23 mouse cellular contexts compared by ENCODE assay signal in the genomic region with DNA sequence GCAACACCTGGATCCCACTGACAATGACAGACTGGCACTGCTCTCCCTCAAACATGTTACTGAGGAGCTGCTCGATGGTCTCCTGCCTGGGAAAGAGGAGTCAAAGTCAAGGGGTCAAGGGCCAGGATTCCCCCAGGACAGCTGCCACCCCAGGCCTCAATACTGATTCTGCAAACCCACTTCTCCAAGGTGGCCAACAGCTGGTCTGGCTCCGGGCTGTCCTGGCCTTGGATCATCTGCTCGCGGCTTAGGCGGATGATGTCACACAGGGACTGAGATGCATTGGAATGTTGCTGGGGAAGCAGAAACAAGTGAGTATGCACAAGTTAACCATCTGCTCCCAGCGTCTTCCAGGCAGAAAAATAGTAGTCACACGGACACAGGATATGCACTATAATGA. TPM values are rescaled to one million over a fixed set of nuclear protein-coding genes. Genes with fewer than 3 reads are reported as not detected.
A peak's percentile ranks its signal among the peaks of the same experiment; 100 is the strongest.
DNase-seq lines count a peak whose midpoint lies in the region; ATAC-seq and TF ChIP-seq lines count a peak whose summit lies in the region.
"Had no signal": no experiment of that assay in that cellular context is flagged by ENCODE, and none has a peak within 500 bp of the region (broad histone marks: within the 10 kb centered on the region; RNA-seq: fewer than 3 reads in every experiment).

No protein-coding gene starts in this region.

- no peak overlapping the region for H3K9ac ChIP-seq in forebrain, embryonic 11.5 days (ENCODE audit: low read length)
- H3K9ac ChIP-seq in forebrain, postnatal 0 days: no peak overlapping the region
- H3K9ac ChIP-seq in limb, embryonic 14.5 days (ENCODE audit: low read depth, low read length, severe bottlenecking): no peak overlapping the region
- H3K9ac ChIP-seq: embryonic facial prominence, embryonic 13.5 days; forebrain, embryonic 13.5 days; heart, embryonic 13.5 days; hindbrain, embryonic 12.5 days had no signal

- H3K4me2 ChIP-seq in forebrain, embryonic 11.5 days (ENCODE audit: low read depth, low read length, severe bottlenecking): no peak overlapping the region
- H3K4me2 ChIP-seq in forebrain, postnatal 0 days (ENCODE audit: low read depth): no peak overlapping the region
- no peak overlapping the region for H3K4me2 ChIP-seq in limb, embryonic 14.5 days (replicated peaks; ENCODE audit: low read depth, low read length, severe bottlenecking)
- H3K4me2 ChIP-seq: embryonic facial prominence, embryonic 13.5 days; forebrain, embryonic 13.5 days; heart, embryonic 13.5 days; hindbrain, embryonic 12.5 days had no signal

- H3K27me3 ChIP-seq in forebrain, embryonic 11.5 days (ENCODE audit: control insufficient read depth, insufficient read depth, low read length): no peaks in the 10 kb centered on the region
- H3K27me3 ChIP-seq in forebrain, postnatal 0 days (ENCODE audit: insufficient read depth, low read length): no peaks in the 10 kb centered on the region
- H3K27me3 ChIP-seq in limb, embryonic 14.5 days (ENCODE audit: control insufficient read depth, insufficient read depth, low read length): no peaks in the 10 kb centered on the region
- no peaks in the 10 kb centered on the region for H3K27me3 ChIP-seq in limb, embryonic 10.5 days (ENCODE audit: low read depth, poor library complexity, severe bottlenecking)
- H3K27me3 ChIP-seq: embryonic facial prominence, embryonic 13.5 days; forebrain, embryonic 13.5 days; heart, embryonic 13.5 days; hindbrain, embryonic 12.5 days had no signal

- H3K4me3 ChIP-seq in forebrain, embryonic 11.5 days (ENCODE audit: low read depth, low read length): no peak overlapping the region
- no peak overlapping the region for H3K4me3 ChIP-seq in forebrain, postnatal 0 days (ENCODE audit: low read depth, low read length)
- H3K4me3 ChIP-seq in limb, embryonic 14.5 days (replicated peaks; ENCODE audit: low read length): no peak overlapping the region
- no peak overlapping the region for H3K4me3 ChIP-seq in limb, embryonic 10.5 days
- H3K4me3 ChIP-seq: embryonic facial prominence, embryonic 13.5 days; forebrain, embryonic 13.5 days; gastrocnemius, adult 2 months; heart, embryonic 13.5 days; hindbrain, embryonic 12.5 days had no signal

- H3K27ac ChIP-seq in forebrain, embryonic 11.5 days (ENCODE audit: low read depth, low read length): no peak overlapping the region
- H3K27ac ChIP-seq in forebrain, postnatal 0 days (ENCODE audit: low read depth, low read length): no peak overlapping the region
- H3K27ac ChIP-seq in limb, embryonic 14.5 days (replicated peaks; ENCODE audit: low read depth, low read length): no peak overlapping the region
- no peak overlapping the region for H3K27ac ChIP-seq in limb, embryonic 10.5 days
- H3K27ac ChIP-seq: embryonic facial prominence, embryonic 13.5 days; forebrain, embryonic 13.5 days; gastrocnemius, adult 2 months; heart, embryonic 13.5 days; hindbrain, embryonic 12.5 days had no signal

- WGBS in forebrain, embryonic 11.5 days: 93% methylated on average over 7 of the region's 7 CpGs
- WGBS in forebrain, postnatal 0 days: 94% methylated on average over 7 of the region's 7 CpGs
- WGBS in limb, embryonic 14.5 days: 87% methylated on average over 7 of the region's 7 CpGs
- 94% methylated on average over 7 of the region's 7 CpGs for WGBS in limb, embryonic 10.5 days

- DNase-seq in forebrain, embryonic 11.5 days (ENCODE audit: low spot score): peak; percentile 19
- no peak for DNase-seq in forebrain, postnatal 0 days
- no peak for DNase-seq in limb, embryonic 14.5 days (ENCODE audit: low spot score)
- DNase-seq in limb, embryonic 10.5 days (ENCODE audit: low spot score): no peak
- DNase-seq in R1 (ENCODE audit: low read depth, low spot score): peak; percentile 26
- no peak for DNase-seq in ovary, postnatal 10 days (ENCODE audit: low spot score)
- DNase-seq: cerebellum, adult 18-20 months; cerebellum, adult 9-11 months; cerebellum, postnatal 36 days; gastrocnemius, adult 2 months; gastrocnemius, postnatal 25 days; heart, postnatal 4 days had no signal

- no peaks in the 10 kb centered on the region for H3K4me1 ChIP-seq in forebrain, embryonic 11.5 days (replicated peaks; ENCODE audit: control insufficient read depth, insufficient read depth, low read length)
- H3K4me1 ChIP-seq in forebrain, postnatal 0 days (ENCODE audit: insufficient read depth): no peaks in the 10 kb centered on the region
- no peaks in the 10 kb centered on the region for H3K4me1 ChIP-seq in limb, embryonic 14.5 days (ENCODE audit: control insufficient read depth, insufficient read depth, low read length)
- no peaks in the 10 kb centered on the region for H3K4me1 ChIP-seq in limb, embryonic 10.5 days
- H3K4me1 ChIP-seq: embryonic facial prominence, embryonic 13.5 days; forebrain, embryonic 13.5 days; hindbrain, embryonic 12.5 days had no signal

- H3K36me3 ChIP-seq in forebrain, embryonic 11.5 days (ENCODE audit: control insufficient read depth, insufficient read depth, low read length): peaks cover 14% of the 10 kb centered on the region
- H3K36me3 ChIP-seq in forebrain, postnatal 0 days (ENCODE audit: insufficient read depth): peaks cover 71% of the 10 kb centered on the region
- peaks cover 89% of the 10 kb centered on the region for H3K36me3 ChIP-seq in limb, embryonic 14.5 days (ENCODE audit: control insufficient read depth, insufficient read depth, low read length)
- peaks cover 99% of the 10 kb centered on the region for H3K36me3 ChIP-seq in limb, embryonic 10.5 days

- no peaks in the 10 kb centered on the region for H3K9me3 ChIP-seq in forebrain, embryonic 11.5 days (ENCODE audit: control insufficient read depth, low read length)
- no peaks in the 10 kb centered on the region for H3K9me3 ChIP-seq in forebrain, postnatal 0 days (ENCODE audit: low read length)
- no peaks in the 10 kb centered on the region for H3K9me3 ChIP-seq in limb, embryonic 14.5 days (ENCODE audit: control insufficient read depth, low read length)
- no peaks in the 10 kb centered on the region for H3K9me3 ChIP-seq in limb, embryonic 10.5 days (replicated peaks)
- H3K9me3 ChIP-seq: embryonic facial prominence, embryonic 13.5 days; forebrain, embryonic 13.5 days; G1E; heart, embryonic 13.5 days; hindbrain, embryonic 12.5 days had no signal

- TF ChIP-seq CTCF in forebrain, postnatal 0 days (IDR thresholded peaks at IDR 0.05; ENCODE audit: low read depth): no peak

- TF ChIP-seq POLR2A in limb, embryonic 14.5 days (IDR thresholded peaks at IDR 0.05; ENCODE audit: borderline replicate concordance, extremely low read depth, insufficient read depth, insufficient read length): no peak

- ATAC-seq in forebrain, embryonic 11.5 days (replicated peaks; ENCODE audit: low FRiP score): no peak
- ATAC-seq in forebrain, postnatal 0 days: no peak
- ATAC-seq in limb, embryonic 14.5 days (ENCODE audit: low FRiP score, low read depth): 0 out of 2 replicates have a peak, but pooled peaks have one; percentile 30
- ATAC-seq: CD4-positive, CD25-positive, alpha-beta regulatory T cell, adult 4 months; forebrain, embryonic 13.5 days; hindbrain, embryonic 16.5 days; inflammation-experienced regulatory T-cells, adult 6 months had no signal

RNA-seq across cellular contexts. Expression of a gene that starts 10.7 kb away (rescaled TPM):
- 2.3 and 3.4 TPM in 2 replicates for polyA plus RNA-seq in forebrain, embryonic 11.5 days (2014; fragmentation: Nextera tagmentation; extraction: Ambion mirVana)
- 10.8 and 11.8 TPM in 2 replicates for total RNA-seq in forebrain, postnatal 0 days (2014; rRNA removed)
- polyA plus RNA-seq in forebrain, postnatal 0 days (2015; fragmentation: Nextera tagmentation; extraction: Ambion mirVana): 0.64 and 0.70 TPM in 2 replicates
- polyA plus RNA-seq in limb, embryonic 14.5 days (2012; rRNA removed): 17.2 and 23.1 TPM in 2 replicates
- polyA plus RNA-seq in limb, embryonic 14.5 days (2014; fragmentation: Nextera tagmentation; extraction: Ambion mirVana): 1.4 and 2.3 TPM in 2 replicates
- polyA plus RNA-seq in limb, embryonic 10.5 days (2016; fragmentation: Nextera tagmentation; extraction: Ambion mirVana): 1.7 and 2.1 TPM in 2 replicates

RNA-seq across cellular contexts. Expression of a gene that starts 16.9 kb away (rescaled TPM):
- polyA plus RNA-seq in forebrain, embryonic 11.5 days (2014; fragmentation: Nextera tagmentation; extraction: Ambion mirVana): 6.6 and 7.1 TPM in 2 replicates
- 89.3 and 99.1 TPM in 2 replicates for total RNA-seq in forebrain, postnatal 0 days (2014; rRNA removed)
- 5.1 and 8.3 TPM in 2 replicates for polyA plus RNA-seq in forebrain, postnatal 0 days (2015; fragmentation: Nextera tagmentation; extraction: Ambion mirVana)
- polyA plus RNA-seq in limb, embryonic 14.5 days (2012; rRNA removed): 86.9 and 112 TPM in 2 replicates
- 7.9 and 8.7 TPM in 2 replicates for polyA plus RNA-seq in limb, embryonic 14.5 days (2014; fragmentation: Nextera tagmentation; extraction: Ambion mirVana)
- 10.6 and 11.4 TPM in 2 replicates for polyA plus RNA-seq in limb, embryonic 10.5 days (2016; fragmentation: Nextera tagmentation; extraction: Ambion mirVana)

RNA-seq across cellular contexts. Expression of a gene that starts 38.1 kb away (rescaled TPM):
- polyA plus RNA-seq in forebrain, embryonic 11.5 days (2014; fragmentation: Nextera tagmentation; extraction: Ambion mirVana): not detected in 2 replicates
- 0.54 and 2.9 TPM in 2 replicates for total RNA-seq in forebrain, postnatal 0 days (2014; rRNA removed)
- 1.0 and 1.1 TPM in 2 replicates for polyA plus RNA-seq in forebrain, postnatal 0 days (2015; fragmentation: Nextera tagmentation; extraction: Ambion mirVana)
- 0.03 and 0.26 TPM in 2 replicates for polyA plus RNA-seq in limb, embryonic 14.5 days (2012; rRNA removed)
- not detected in 2 replicates for polyA plus RNA-seq in limb, embryonic 14.5 days (2014; fragmentation: Nextera tagmentation; extraction: Ambion mirVana)
- polyA plus RNA-seq in limb, embryonic 10.5 days (2016; fragmentation: Nextera tagmentation; extraction: Ambion mirVana): not detected in 2 replicates
- total RNA-seq: gastrocnemius, adult 2 months; gastrocnemius, postnatal 25 days; granulocyte monocyte progenitor cell, adult 5-6 weeks; heart, adult 8-10 months; heart, postnatal 4 days had no signal
- polyA plus RNA-seq: CD4-positive, CD25-positive, alpha-beta regulatory T cell, adult 4 months; embryonic facial prominence, embryonic 13.5 days; G1E; heart, postnatal 0 days; inflammation-experienced regulatory T-cells, adult 6 months had no signal

RNA-seq across cellular contexts. Expression of a gene that starts 42.9 kb away (rescaled TPM):
- 115 TPM in 2 replicates for polyA plus RNA-seq in forebrain, embryonic 11.5 days (2014; fragmentation: Nextera tagmentation; extraction: Ambion mirVana)
- total RNA-seq in forebrain, postnatal 0 days (2014; rRNA removed): 188 and 219 TPM in 2 replicates
- 206 and 214 TPM in 2 replicates for polyA plus RNA-seq in forebrain, postnatal 0 days (2015; fragmentation: Nextera tagmentation; extraction: Ambion mirVana)
- polyA plus RNA-seq in limb, embryonic 14.5 days (2012; rRNA removed): 55.6 and 72.9 TPM in 2 replicates
- 77.5 and 82.5 TPM in 2 replicates for polyA plus RNA-seq in limb, embryonic 14.5 days (2014; fragmentation: Nextera tagmentation; extraction: Ambion mirVana)
- polyA plus RNA-seq in limb, embryonic 10.5 days (2016; fragmentation: Nextera tagmentation; extraction: Ambion mirVana): 123 and 130 TPM in 2 replicates

RNA-seq across cellular contexts. Expression of a gene that starts 48.4 kb away (rescaled TPM):
- polyA plus RNA-seq in forebrain, embryonic 11.5 days (2014; fragmentation: Nextera tagmentation; extraction: Ambion mirVana): 2.8 and 3.1 TPM in 2 replicates
- total RNA-seq in forebrain, postnatal 0 days (2014; rRNA removed): 188 and 205 TPM in 2 replicates
- polyA plus RNA-seq in forebrain, postnatal 0 days (2015; fragmentation: Nextera tagmentation; extraction: Ambion mirVana): 4.6 and 6.2 TPM in 2 replicates
- 26.4 and 33.0 TPM in 2 replicates for polyA plus RNA-seq in limb, embryonic 14.5 days (2012; rRNA removed)
- polyA plus RNA-seq in limb, embryonic 14.5 days (2014; fragmentation: Nextera tagmentation; extraction: Ambion mirVana): 1.3 and 1.7 TPM in 2 replicates
- 1.3 TPM in 2 replicates for polyA plus RNA-seq in limb, embryonic 10.5 days (2016; fragmentation: Nextera tagmentation; extraction: Ambion mirVana)
- total RNA-seq: granulocyte monocyte progenitor cell, adult 5-6 weeks had no signal
- polyA plus RNA-seq: CD4-positive, CD25-positive, alpha-beta regulatory T cell, adult 4 months; G1E had no signal

Comparison
In these comparisons a context has a peak if more than half of its experiments do, and no peak if none do; other contexts are left out.
1. DNase-seq: peak in forebrain, embryonic 11.5 days (single experiment) and R1 (single experiment); none in forebrain, postnatal 0 days (single experiment), limb, embryonic 14.5 days (single experiment), limb, embryonic 10.5 days (single experiment) and ovary, postnatal 10 days (single experiment).